Mouse (Mus musculus) ES-Bruce4 (cell line): ENCODE data around the gene Lbp.

ENCODE experiments used
- CTCF ChIP-seq: IDR thresholded peaks from one replicate; pipeline ENCODE4 v1.8.1; 2011; ENCODE audit warnings: low read depth, low read length
- EP300 ChIP-seq: IDR thresholded peaks from 2 replicates; pipeline ENCODE4 v1.6.1; 2011; ENCODE audit warnings: low read depth, low read length; ENCODE audit not compliant: insufficient read depth
- POLR2A ChIP-seq: IDR thresholded peaks from one replicate; pipeline ENCODE4 v1.8.1; 2011; ENCODE audit warnings: low read length; ENCODE audit not compliant: insufficient read depth

GRCm38 (mm10) chr2:158258005-158258418 is 48.3 kb upstream of the Lbp start, which contains the start of gene Bpi:
- TF ChIP-seq CTCF (no peak), POLR2A (no peak), EP300 (no peak)
